Mouse (Mus musculus) induced T-regulatory cell, adult 2 months (primary cell): Measurements from ENCODE around the gene Taf15.

Source experiments
- DNase-seq: peaks from one replicate; pipeline ENCODE4 v3.0.0-alpha.2; 2012; ENCODE audit warnings: low read depth

Gene Taf15

GRCm38 (mm10) chr11:83472324-83473234 is at the start of gene Taf15:
Gene Taf15, plus strand, starts transcription at chr11:83473086.
- DNase-seq, result peak; percentile 99

GRCm38 (mm10) chr11:83424681-83425080 is 48.2 kb upstream of the Taf15 start:
- peak; percentile 84 for DNase-seq

DNA sequence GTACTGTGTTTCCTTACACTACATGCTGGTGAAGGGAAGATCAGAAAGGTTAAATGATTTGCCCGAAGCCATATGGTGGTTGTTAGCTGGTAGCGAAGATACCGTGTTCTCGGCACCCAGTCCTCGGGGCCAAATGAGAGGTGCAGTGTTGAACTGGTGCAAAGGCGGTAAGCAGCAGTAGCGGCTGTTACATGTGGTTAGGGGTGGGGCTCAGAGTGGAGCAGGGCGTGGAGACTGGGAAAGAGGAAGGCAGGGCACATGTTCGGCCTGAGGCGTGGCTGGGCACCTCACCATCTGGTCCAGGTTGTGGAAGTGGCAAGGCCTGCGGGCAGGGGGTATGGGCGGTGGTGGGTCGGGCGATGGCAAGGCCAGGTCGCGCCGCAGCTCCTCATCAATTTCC is 45.9 kb upstream of the Taf15 start:
- DNase-seq, result peak; percentile 42

DNA sequence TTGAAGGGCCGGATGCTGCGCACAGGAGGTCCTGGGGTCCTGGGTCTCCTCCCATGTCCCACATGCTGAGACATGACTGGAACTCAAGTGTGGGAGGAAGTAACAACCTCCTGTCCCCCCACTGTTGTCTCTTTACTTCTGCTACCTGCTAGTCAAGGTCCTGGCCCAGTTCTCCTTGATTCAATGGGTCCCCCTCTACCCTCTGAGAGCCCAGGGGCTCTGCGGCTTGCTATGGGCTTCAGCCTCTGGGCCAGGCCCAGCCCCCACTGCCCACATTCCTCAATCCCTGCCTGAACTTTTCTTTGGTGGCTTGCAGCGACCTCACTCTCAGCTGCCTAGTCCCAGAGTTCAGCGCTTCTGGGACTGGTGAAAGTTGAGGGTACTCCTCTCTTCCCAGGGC is 43.5 kb upstream of the Taf15 start, which contains the start of gene Gas2l2:
Gas2l2 (minus strand) TSS at position 101 of the 400 bp plus-strand sequence.
- DNase-seq, result no peak

DNA sequence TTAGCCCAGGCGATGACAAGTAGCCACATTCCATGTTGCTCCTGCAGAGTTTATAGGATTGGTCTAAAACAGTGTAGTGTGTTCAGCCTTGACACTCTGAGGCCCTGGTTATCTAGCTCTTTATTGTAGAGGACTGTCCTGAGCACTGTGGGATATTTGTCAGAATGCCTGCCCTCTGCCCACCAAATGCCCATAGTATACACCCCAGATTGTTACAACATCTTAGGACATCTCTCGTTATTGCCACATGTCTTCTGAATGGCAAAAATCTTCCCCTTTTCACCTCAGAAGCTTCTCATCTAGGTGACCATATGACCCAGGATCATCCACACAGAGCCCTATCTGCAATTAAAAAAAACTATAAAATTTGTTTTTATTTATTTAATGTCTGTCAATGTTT is 40.4 kb upstream of the Taf15 start:
- no peak for DNase-seq

- no peak for DNase-seq
These were observed 35.5 kb upstream of the Taf15 start, which contains the start of gene 1700020L24Rik for GRCm38 (mm10) chr11:83437377-83437776. Gene 1700020L24Rik, plus strand, starts transcription at chr11:83437677.

GRCm38 (mm10) chr11:83439426-83440060 is 33.3 kb upstream of the Taf15 start:
- peak; percentile 43 for DNase-seq

DNA sequence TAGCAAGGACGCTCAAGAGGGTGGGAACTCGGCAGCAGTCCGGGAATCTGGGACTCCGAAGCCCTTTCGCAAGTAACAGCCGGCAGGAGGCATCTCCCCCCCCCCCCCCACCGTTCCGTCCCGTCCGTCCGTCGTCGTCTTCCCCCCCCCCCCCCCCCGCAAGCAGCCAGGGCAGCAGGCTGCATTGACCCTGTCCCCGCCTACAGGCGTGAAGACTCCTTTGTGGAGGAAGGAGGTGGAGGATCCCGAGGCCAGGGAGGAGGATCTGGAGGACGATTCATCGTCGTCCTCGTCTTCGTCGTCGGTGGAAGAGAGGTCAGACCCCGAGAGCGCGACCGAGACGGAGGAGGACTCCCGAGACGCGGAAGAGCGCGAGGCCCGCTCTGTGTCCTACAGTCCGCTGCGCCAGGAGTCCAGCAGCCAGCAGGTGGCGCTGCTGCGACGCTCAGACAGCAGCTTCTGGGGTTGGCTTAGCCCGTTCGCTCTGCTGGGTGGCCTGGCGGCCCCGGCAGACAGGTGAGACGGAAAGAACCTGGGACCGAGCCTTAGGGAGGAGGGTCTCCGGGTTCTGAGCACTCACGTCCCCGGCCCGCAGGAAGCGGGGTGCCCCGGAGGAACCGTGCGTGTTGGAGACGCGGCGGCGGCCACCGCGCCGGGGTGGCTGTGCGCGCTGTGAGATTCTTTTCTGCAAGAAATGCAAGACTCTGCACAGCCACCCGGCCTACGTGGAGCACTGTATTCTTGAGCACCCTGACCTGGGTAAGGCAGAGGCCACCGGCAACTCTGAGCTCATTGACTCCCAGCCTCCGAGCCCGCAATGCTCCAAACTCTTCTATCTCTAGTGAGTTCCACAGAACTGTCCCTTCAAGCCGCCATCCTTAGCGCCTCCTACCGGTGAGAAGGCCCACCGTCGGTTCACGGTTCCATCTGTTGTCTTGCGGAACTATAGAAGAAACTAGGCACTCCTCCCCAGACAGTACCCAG is 32.5 kb upstream of the Taf15 start:
- DNase-seq, result peak; percentile 97

- no peak for DNase-seq
These were observed 31.7 kb upstream of the Taf15 start for GRCm38 (mm10) chr11:83441235-83441634.

DNA sequence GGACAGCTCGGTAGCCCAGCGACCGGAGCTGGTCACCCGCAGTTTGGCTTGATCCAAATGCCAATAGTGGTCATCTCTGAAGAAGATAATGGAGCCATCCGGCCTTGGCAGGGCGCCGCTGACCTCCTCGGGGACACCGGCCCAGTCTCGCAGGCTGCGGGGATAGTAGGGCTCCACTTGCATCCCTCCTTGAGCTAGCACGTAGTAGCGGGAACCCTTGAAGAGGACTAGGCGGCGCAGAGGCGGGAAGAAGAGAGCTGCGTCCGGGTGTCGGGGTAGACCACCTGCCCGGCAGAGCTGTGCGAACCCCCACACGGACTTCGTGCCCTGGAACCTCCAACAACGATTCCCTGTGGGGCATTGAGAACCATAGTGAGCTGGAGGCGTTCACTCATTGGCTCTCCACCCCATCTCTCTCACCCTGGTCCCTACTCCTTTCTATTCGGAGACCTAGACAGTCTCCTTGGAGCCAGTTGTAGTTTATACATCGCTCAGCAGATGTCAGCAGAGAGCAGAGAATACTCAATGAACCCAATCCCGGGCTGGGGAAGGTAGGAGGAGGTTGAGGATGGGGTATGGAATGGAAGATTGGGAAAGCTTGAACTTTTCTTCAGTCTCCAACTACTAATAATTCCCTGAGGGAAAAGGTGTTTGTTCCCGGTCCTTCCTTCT is 30.2 kb upstream of the Taf15 start:
- DNase-seq, result peak; percentile 86

GRCm38 (mm10) chr11:83443824-83444223 is 29.1 kb upstream of the Taf15 start:
- peak; percentile 37 for DNase-seq

DNA sequence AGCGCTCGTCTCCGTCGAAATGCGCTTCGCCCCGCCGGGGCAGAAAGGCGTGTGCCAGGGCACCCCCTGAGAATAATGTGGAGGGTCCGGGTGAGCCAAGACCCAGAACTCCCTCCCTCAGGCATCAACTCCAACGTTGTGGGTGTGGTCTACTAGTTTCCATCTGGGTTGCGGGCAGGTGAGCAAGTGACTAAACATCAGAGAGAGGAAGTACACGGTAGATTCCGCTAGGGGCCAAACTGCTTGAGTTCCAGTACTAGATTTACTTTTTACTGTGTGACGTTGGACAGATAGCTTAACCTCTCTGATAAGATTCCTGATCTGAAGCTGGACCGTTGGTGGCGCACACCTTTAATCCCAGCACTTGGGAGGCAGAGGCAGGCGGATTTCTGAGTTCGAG is 27.9 kb upstream of the Taf15 start:
- peak; percentile 73 for DNase-seq

DNA sequence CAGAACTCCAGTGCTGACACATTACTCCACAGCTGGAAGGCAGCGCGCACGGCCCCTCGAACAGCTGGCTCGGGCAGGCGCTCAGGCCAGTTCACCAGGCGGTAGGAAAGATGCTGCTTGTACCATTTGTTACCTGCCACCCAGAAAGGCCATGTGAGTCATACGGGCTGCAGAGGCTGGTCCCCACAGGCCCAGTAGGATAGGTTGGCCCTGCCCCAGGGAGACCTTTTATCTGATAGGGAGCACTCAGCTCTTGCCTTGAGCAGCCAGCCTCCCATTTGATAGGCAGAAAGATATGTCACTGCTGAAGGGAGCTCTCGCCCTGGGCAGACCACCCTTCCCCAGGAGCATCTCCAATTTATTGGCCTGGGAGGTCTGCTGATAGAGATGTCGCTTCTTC is 25.3 kb upstream of the Taf15 start:
- no peak for DNase-seq

DNA sequence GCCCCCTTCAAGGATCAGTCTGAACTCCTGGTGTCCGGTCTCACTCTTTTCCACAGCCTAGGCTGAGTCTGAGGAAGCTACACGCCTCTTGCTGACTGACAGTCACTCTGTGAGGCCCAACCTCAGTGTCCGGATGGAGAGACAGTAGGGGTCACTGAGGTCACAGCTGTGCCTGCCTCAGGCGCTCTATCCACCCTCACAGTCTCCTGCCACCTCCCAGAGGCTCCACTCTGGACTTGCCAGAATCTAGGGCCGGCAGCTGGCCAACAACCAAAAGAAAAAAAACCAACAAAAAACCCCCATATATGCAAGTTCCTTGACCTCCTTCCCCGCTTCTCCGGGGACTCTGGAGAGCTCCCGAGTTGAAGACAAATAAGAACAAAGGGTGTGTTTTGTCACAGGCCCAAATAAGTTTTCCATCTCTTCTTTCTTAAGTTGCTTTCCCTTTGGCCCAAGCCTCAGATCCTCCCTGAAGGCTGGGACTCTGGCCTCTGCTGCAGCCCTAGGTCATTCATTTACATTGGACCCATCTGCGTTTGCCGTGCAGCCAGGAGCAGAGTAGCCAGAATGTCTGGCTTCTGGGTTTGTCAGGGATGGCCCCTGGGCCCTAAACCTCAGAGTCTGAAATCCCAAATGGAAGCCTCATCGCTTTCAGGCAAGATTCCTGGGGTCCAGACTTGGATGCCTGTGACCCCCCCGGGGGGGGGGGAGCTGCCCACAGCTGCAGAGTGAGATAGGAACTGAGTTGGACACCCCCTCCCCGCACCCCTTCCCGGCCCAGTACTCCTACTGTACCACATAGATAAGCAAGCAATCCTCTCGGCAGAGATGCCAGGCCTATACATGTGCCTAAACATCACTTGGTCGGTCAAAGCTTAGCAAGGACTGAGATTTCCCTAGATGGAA is 24.6 kb upstream of the Taf15 start:
- no peak for DNase-seq

DNA sequence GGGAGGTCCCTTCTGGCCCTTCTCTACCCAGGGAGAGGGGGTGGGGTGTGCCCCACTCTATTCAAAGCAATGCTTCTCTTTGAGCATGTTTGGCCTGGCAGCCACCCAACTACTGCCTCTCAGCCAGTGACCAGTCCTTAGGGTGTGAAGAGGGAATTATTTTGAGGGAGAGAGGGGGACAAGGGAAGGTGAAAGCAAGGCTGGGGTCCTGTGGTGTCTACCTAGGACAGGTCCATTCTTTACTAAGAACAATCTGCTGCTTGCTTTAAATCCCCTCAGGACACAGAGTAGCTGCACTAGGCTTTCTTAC is 24.0 kb upstream of the Taf15 start:
- no peak for DNase-seq

GRCm38 (mm10) chr11:83449298-83449697 is 23.6 kb upstream of the Taf15 start:
- DNase-seq, result no peak

DNA sequence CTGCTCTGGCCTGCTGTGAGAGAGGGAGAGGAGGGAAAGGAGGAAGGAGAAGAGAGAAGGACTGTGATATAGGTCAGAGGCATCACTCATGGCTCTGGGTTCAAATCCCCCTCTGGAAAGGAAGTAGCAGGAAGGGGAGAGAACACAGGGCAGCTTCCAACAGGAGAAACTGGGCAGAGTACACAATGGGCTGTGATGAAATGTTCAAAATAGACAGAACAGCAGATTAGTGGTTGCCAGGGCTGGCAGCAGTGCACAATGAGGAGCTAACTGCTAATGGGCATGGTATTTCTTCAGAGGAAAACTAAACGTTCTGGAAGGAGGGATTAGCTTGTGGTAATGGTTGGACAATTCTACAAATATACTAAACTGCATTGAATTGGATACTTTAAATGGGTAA is 22.3 kb upstream of the Taf15 start:
- DNase-seq, result no peak

GRCm38 (mm10) chr11:83451281-83451680 is 21.6 kb upstream of the Taf15 start:
- DNase-seq, result no peak

DNA sequence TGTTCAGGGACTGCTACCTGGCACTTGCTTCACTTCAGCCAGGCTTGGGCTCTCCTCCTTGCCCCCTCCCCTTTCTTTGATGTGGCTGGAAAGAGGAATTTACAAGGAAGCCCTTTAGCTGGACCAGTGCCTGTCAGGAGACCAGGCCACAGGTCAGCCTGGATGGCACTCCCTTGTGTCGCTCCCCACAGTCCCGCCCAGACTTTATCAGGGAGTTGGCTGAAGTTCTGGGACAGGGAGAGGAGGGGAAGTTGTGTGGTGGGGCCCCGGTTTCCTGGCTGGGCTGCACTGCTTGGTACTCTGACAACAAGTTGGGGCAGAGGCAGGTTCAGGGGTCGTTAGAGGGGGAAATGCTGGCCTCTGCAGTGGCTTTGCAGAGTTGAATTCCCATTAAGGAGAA is 18.3 kb upstream of the Taf15 start:
- no peak for DNase-seq

GRCm38 (mm10) chr11:83455608-83456007 is 17.3 kb upstream of the Taf15 start:
- no peak for DNase-seq

- DNase-seq, result no peak
These were observed 15.6 kb upstream of the Taf15 start for GRCm38 (mm10) chr11:83457257-83457656.
